Mouse (Mus musculus): ENCODE data around the gene Bst1. TPM values are rescaled to one million over a fixed set of nuclear protein-coding genes. Genes with fewer than 3 reads are reported as not detected.

The Bst1 gene
- total and polyA plus RNA-seq, 2 experiments from 2014 or later = 0.15 TPM; not detected in 1

GRCm38 (mm10) chr5:43800700-43801099, 18.0 kb upstream of the Bst1 start:
- DNase-seq (ENCODE audit: low spot score) = no peak
- Histone ChIP-seq H3K4me1 (ENCODE audit: insufficient read depth, low read length) (no peaks in the 10 kb centered on the region), H3K27ac (no peak overlapping the region), H3K4me2 (ENCODE audit: low read depth, low read length) (no peak overlapping the region), H3K9me3 (ENCODE audit: low read length) (no peaks in the 10 kb centered on the region), H3K4me3 (ENCODE audit: low read length) (no peak overlapping the region), H3K9ac (replicated peaks; ENCODE audit: low read length) (no peak overlapping the region), H3K36me3 (ENCODE audit: insufficient read depth, low read length) (no peaks in the 10 kb centered on the region), H3K27me3 (ENCODE audit: insufficient read depth, low read length) (no peaks in the 10 kb centered on the region)
- no peak for TF ChIP-seq CTCF (IDR thresholded peaks at IDR 0.05; ENCODE audit: low read depth)
- no peak for ATAC-seq
- WGBS = 92% methylated on average over 1 of the region's 1 CpGs

- no peaks in the 10 kb centered on the region for H3K4me1 ChIP-seq (ENCODE audit: insufficient read depth, low read length)
- no peak overlapping the region for H3K4me3 ChIP-seq (ENCODE audit: low read length)
- H3K4me2 ChIP-seq (ENCODE audit: low read depth, low read length) = no peak overlapping the region
- TF ChIP-seq CTCF (IDR thresholded peaks at IDR 0.05; ENCODE audit: low read depth) = no peak
- H3K36me3 ChIP-seq (ENCODE audit: insufficient read depth, low read length) = no peaks in the 10 kb centered on the region
- no peak overlapping the region for H3K9ac ChIP-seq (replicated peaks; ENCODE audit: low read length)
- no peak overlapping the region for H3K27ac ChIP-seq
- DNase-seq (ENCODE audit: low spot score) = no peak
- no peak for ATAC-seq
- no peaks in the 10 kb centered on the region for H3K9me3 ChIP-seq (ENCODE audit: low read length)
- no peaks in the 10 kb centered on the region for H3K27me3 ChIP-seq (ENCODE audit: insufficient read depth, low read length)
These were observed 17.4 kb upstream of the Bst1 start for GRCm38 (mm10) chr5:43801253-43801652.

GRCm38 (mm10) chr5:43801798-43802197, 16.9 kb upstream of the Bst1 start:
- no peak overlapping the region for H3K9ac ChIP-seq (replicated peaks; ENCODE audit: low read length)
- ATAC-seq = no peak

GRCm38 (mm10) chr5:43805401-43805800, 13.3 kb upstream of the Bst1 start:
- no peak overlapping the region for H3K4me3 ChIP-seq (ENCODE audit: low read length)
- H3K36me3 ChIP-seq (ENCODE audit: insufficient read depth, low read length) = no peaks in the 10 kb centered on the region
- ATAC-seq (no peak), DNase-seq (ENCODE audit: low spot score) (peak; percentile 14)
- no peak overlapping the region for H3K9ac ChIP-seq (replicated peaks; ENCODE audit: low read length)
- no peak overlapping the region for H3K4me2 ChIP-seq (ENCODE audit: low read depth, low read length)
- H3K27ac ChIP-seq = no peak overlapping the region
- no peak for TF ChIP-seq CTCF (IDR thresholded peaks at IDR 0.05; ENCODE audit: low read depth)
- H3K27me3 ChIP-seq (ENCODE audit: insufficient read depth, low read length) = no peaks in the 10 kb centered on the region
- H3K4me1 ChIP-seq (ENCODE audit: insufficient read depth, low read length) = no peaks in the 10 kb centered on the region
- WGBS = 44% methylated on average over 2 of the region's 2 CpGs
- no peaks in the 10 kb centered on the region for H3K9me3 ChIP-seq (ENCODE audit: low read length)

More at GRCm38 (mm10) chr5:43801798-43802197, 16.9 kb upstream of the Bst1 start:
- no peaks in the 10 kb centered on the region for H3K27me3 ChIP-seq (ENCODE audit: insufficient read depth, low read length)
- WGBS = 92% methylated on average over 4 of the region's 4 CpGs
- H3K4me3 ChIP-seq (ENCODE audit: low read length) = no peak overlapping the region
- no peak overlapping the region for H3K27ac ChIP-seq
- no peak overlapping the region for H3K4me2 ChIP-seq (ENCODE audit: low read depth, low read length)
- no peak for TF ChIP-seq CTCF (IDR thresholded peaks at IDR 0.05; ENCODE audit: low read depth)
- no peak for DNase-seq (ENCODE audit: low spot score)
- no peaks in the 10 kb centered on the region for H3K9me3 ChIP-seq (ENCODE audit: low read length)
- no peaks in the 10 kb centered on the region for H3K36me3 ChIP-seq (ENCODE audit: insufficient read depth, low read length)
- H3K4me1 ChIP-seq (ENCODE audit: insufficient read depth, low read length) = no peaks in the 10 kb centered on the region

- no peaks in the 10 kb centered on the region for H3K4me1 ChIP-seq (ENCODE audit: insufficient read depth, low read length)
- 94% methylated on average over 7 of the region's 7 CpGs for WGBS
- H3K36me3 ChIP-seq (ENCODE audit: insufficient read depth, low read length) = no peaks in the 10 kb centered on the region
- H3K9ac ChIP-seq (replicated peaks; ENCODE audit: low read length) = no peak overlapping the region
- H3K9me3 ChIP-seq (ENCODE audit: low read length) = no peaks in the 10 kb centered on the region
- no peaks in the 10 kb centered on the region for H3K27me3 ChIP-seq (ENCODE audit: insufficient read depth, low read length)
- H3K4me3 ChIP-seq (ENCODE audit: low read length) = no peak overlapping the region
- no peak overlapping the region for H3K4me2 ChIP-seq (ENCODE audit: low read depth, low read length)
- no peak overlapping the region for H3K27ac ChIP-seq
- no peak for ATAC-seq
- no peak for TF ChIP-seq CTCF (IDR thresholded peaks at IDR 0.05; ENCODE audit: low read depth)
- DNase-seq (ENCODE audit: low spot score) = no peak
These were observed 12.3 kb upstream of the Bst1 start for GRCm38 (mm10) chr5:43806340-43806739.

- DNase-seq (ENCODE audit: low spot score) = no peak
- no peak overlapping the region for H3K4me2 ChIP-seq (ENCODE audit: low read depth, low read length)
- ATAC-seq = no peak
- no peak overlapping the region for H3K27ac ChIP-seq
- no peak overlapping the region for H3K4me3 ChIP-seq (ENCODE audit: low read length)
- H3K9me3 ChIP-seq (ENCODE audit: low read length) = no peaks in the 10 kb centered on the region
- no peak overlapping the region for H3K9ac ChIP-seq (replicated peaks; ENCODE audit: low read length)
- no peak for TF ChIP-seq CTCF (IDR thresholded peaks at IDR 0.05; ENCODE audit: low read depth)
- no peaks in the 10 kb centered on the region for H3K36me3 ChIP-seq (ENCODE audit: insufficient read depth, low read length)
- H3K27me3 ChIP-seq (ENCODE audit: insufficient read depth, low read length) = no peaks in the 10 kb centered on the region
- no peaks in the 10 kb centered on the region for H3K4me1 ChIP-seq (ENCODE audit: insufficient read depth, low read length)
- 76% methylated on average over 4 of the region's 4 CpGs for WGBS
These were observed 11.8 kb upstream of the Bst1 start for GRCm38 (mm10) chr5:43806914-43807313.

- H3K27me3 ChIP-seq (ENCODE audit: insufficient read depth, low read length) = no peaks in the 10 kb centered on the region
- 4% methylated on average over 48 of the region's 48 CpGs for WGBS
- no peaks in the 10 kb centered on the region for H3K9me3 ChIP-seq (ENCODE audit: low read length)
- ATAC-seq = peak; percentile 99
- no peak for TF ChIP-seq CTCF (IDR thresholded peaks at IDR 0.05; ENCODE audit: low read depth)
- H3K4me1 ChIP-seq (ENCODE audit: insufficient read depth, low read length) = no peaks in the 10 kb centered on the region
- no peaks in the 10 kb centered on the region for H3K36me3 ChIP-seq (ENCODE audit: insufficient read depth, low read length)
- peak overlapping the region; percentile 65 for H3K9ac ChIP-seq (replicated peaks; ENCODE audit: low read length)
- DNase-seq (ENCODE audit: low spot score) = peak; percentile 95
- H3K27ac ChIP-seq = peak overlapping the region; percentile 76
- H3K4me2 ChIP-seq (ENCODE audit: low read depth, low read length) = peak overlapping the region; percentile 62
- H3K4me3 ChIP-seq (ENCODE audit: low read length) = peak overlapping the region; percentile 47
These were observed 10.7 kb upstream of the Bst1 start for GRCm38 (mm10) chr5:43807744-43808696.
